Mouse (Mus musculus) hindbrain, embryonic 10.5 days (tissue): ENCODE results near the gene Tnfrsf1b. TPM values are rescaled to one million over a fixed set of nuclear protein-coding genes. Genes with fewer than 3 reads are reported as not detected.

ENCODE experiments used
- DNase-seq: peaks from one replicate; pipeline ENCODE4 v3.0.0-alpha.2; 2017; ENCODE audit warnings: low spot score
- H3K27ac ChIP-seq: fragments of 300-500 bp; sonication (generic); 2 replicates; pipeline ENCODE4 v1.5.1; 2016; ENCODE audit warnings: mild to moderate bottlenecking, moderate library complexity
- H3K27me3 ChIP-seq: fragments of 300-500 bp; sonication (generic); 2 replicates; pipeline ENCODE4 v1.6.1; 2016; ENCODE audit warnings: mild to moderate bottlenecking; ENCODE audit not compliant: poor library complexity, insufficient read depth, severe bottlenecking
- H3K36me3 ChIP-seq: fragments of 300-500 bp; sonication (generic); 2 replicates; pipeline ENCODE4 v1.6.1; 2016; ENCODE audit warnings: mild to moderate bottlenecking, moderate library complexity
- H3K4me1 ChIP-seq: fragments of 300-500 bp; sonication (generic); replicated peaks from 2 replicates; pipeline ENCODE4 v1.6.1; 2016; ENCODE audit warnings: mild to moderate bottlenecking
- H3K4me3 ChIP-seq: fragments of 300-500 bp; sonication (generic); 2 replicates; pipeline ENCODE4 v1.5.1; 2016; ENCODE audit warnings: mild to moderate bottlenecking, moderate library complexity
- H3K9me3 ChIP-seq: fragments of 300-500 bp; sonication (generic); 2 replicates; pipeline ENCODE4 v1.6.1; 2016; ENCODE audit warnings: mild to moderate bottlenecking, moderate library complexity
- WGBS: fragments of 180-500 bp; shearing (Covaris S2); methylation state at CpG from one replicate; pipeline ENCODE4 v1.1.7; 2016; 5-methylcytosine and 5-hydroxymethylcytosine counted together
- polyA plus RNA-seq: library from polyadenylated mRNA; unstranded; fragments of >200 nt; fragmentation: Nextera tagmentation; extraction: Ambion mirVana; gene quantifications from 2 replicates; pipeline ENCODE4 v1.2.1, GENCODE M21; 2016

Gene Tnfrsf1b
- polyA plus RNA-seq, 1 experiment from 2014 or later: 2.8 TPM

- no peak for DNase-seq
- 91% methylated on average over 4 of the region's 4 CpGs for WGBS
- H3K27me3 ChIP-seq: no peaks in the 10 kb centered on the region
- H3K36me3 ChIP-seq: no peaks in the 10 kb centered on the region
- H3K9me3 ChIP-seq: no peaks in the 10 kb centered on the region
- no peaks in the 10 kb centered on the region for H3K4me1 ChIP-seq
- H3K27ac ChIP-seq: no peak overlapping the region
- no peak overlapping the region for H3K4me3 ChIP-seq
Measured at GRCm38 (mm10) chr4:145224613-145225012, 22.1 kb downstream of the Tnfrsf1b start.

DNA sequence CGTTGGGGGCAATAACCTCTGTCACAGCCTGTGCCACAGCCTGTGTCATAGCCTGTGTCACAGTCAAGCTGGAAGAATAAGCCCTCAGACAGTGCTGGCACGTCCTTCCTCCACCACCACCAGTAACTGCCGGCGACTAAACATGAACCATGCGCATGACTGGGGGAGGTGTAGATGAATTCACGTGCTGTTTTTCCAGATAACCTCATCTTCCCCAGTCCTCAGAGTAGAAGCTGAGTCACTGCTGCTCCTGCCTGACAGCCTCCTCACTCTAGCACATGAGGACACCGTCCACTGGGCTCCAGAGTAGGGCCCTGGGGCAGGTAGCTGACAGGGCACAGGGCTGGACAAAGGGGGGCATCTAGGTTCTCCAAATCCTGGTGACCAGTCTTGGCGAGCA, 24.6 kb downstream of the Tnfrsf1b start:
- no peaks in the 10 kb centered on the region for H3K27me3 ChIP-seq
- no peaks in the 10 kb centered on the region for H3K36me3 ChIP-seq
- no peaks in the 10 kb centered on the region for H3K9me3 ChIP-seq
- no peak overlapping the region for H3K4me3 ChIP-seq
- no peak overlapping the region for H3K27ac ChIP-seq
- WGBS: 87% methylated on average over 8 of the region's 8 CpGs
- H3K4me1 ChIP-seq: no peaks in the 10 kb centered on the region
- DNase-seq: no peak

DNA sequence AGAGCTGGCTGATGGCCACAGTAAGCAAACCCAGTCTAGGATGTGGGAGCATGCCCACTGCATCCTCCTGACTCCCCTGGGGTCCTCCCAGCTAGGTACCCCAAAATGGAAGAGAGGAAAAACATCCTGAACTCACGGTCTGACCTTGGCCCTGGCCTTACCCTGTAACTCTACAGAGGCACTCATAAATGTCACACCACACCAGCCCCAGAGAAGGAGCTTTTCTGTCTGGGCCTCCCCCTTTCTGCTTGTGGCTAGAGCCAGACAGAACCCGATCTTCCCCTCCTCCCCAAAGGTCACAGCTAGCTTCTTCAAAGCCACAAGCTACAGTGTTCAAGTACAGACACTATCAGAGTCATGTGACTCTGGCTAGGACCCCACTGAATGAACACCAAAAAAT, 25.3 kb downstream of the Tnfrsf1b start:
- DNase-seq: no peak
- WGBS: 72% methylated on average over 2 of the region's 2 CpGs
- no peak overlapping the region for H3K27ac ChIP-seq
- no peaks in the 10 kb centered on the region for H3K36me3 ChIP-seq
- no peaks in the 10 kb centered on the region for H3K4me1 ChIP-seq
- no peaks in the 10 kb centered on the region for H3K27me3 ChIP-seq
- H3K4me3 ChIP-seq: no peak overlapping the region
- no peaks in the 10 kb centered on the region for H3K9me3 ChIP-seq

DNA sequence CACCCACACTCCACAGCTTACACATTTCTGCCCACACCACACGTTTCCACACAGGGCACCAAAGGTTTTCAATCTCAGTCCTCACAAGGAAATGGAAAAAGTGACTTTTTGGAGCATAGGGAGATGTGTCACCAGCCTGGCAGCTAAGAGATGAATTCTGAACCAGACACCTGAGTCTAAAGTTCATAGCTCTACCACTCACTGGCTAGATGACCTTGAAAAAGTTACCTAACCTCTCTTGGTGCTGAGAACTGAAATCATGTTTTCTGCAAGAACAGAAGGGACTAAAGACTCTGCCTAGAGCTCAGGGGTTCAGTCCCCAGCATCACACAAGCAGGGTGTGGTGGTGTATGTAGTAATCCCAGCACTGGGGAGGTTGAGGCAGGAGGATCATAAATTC, 26.7 kb downstream of the Tnfrsf1b start:
- H3K27me3 ChIP-seq: no peaks in the 10 kb centered on the region
- DNase-seq: no peak

DNA sequence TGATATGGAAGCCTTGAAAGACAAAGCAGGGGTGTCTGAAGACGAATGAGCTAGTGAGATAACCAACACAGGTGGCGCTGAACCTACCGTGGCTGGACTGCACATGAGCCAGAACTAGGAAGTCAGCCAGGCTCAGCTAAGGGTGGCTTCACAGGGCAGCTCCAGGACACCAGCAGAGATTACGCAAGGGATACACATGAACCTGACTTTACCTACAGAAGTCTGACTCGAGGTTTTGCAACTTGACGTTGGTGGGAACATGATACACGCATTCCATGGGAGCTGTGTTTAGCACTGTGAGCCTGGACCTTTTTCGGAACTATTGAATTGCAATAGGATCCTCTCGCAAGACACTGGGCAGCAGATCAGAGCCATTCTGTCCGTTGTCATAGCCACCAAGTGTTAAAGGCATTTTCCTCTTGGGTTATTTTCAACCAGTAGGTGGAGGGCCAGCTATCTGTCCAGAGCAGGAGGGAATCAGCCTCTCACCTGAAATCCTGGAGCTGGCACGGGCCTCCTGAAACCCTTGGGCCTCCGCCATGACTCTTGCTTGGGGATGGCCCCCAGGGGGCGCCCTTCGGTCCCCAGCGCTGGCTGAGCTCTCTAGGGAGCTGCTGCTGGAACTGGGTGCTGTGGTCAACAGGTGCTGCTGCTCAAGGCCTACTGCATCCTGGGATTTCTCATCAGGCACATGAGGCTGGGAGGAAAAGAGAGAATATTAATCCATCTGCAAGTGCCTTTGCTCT, 27.3 kb downstream of the Tnfrsf1b start:
- Histone ChIP-seq H3K9me3 (no peaks in the 10 kb centered on the region), H3K36me3 (no peaks in the 10 kb centered on the region), H3K4me3 (no peak overlapping the region), H3K27me3 (no peaks in the 10 kb centered on the region), H3K27ac (no peak overlapping the region), H3K4me1 (peaks cover 11% of the 10 kb centered on the region)
- WGBS: 69% methylated on average over 15 of the region's 15 CpGs
- DNase-seq: no peak

More for the DNA sequence above, 26.7 kb downstream of the Tnfrsf1b start:
- WGBS: 82% methylated on average over 1 of the region's 1 CpGs
- peaks cover 5% of the 10 kb centered on the region; the same call in 1 of the 2 replicates for H3K4me1 ChIP-seq
- H3K27ac ChIP-seq: no peak overlapping the region
- H3K4me3 ChIP-seq: no peak overlapping the region
- no peaks in the 10 kb centered on the region for H3K36me3 ChIP-seq
- no peaks in the 10 kb centered on the region for H3K9me3 ChIP-seq

GRCm38 (mm10) chr4:145217837-145218236, 28.8 kb downstream of the Tnfrsf1b start:
- 71% methylated on average over 5 of the region's 5 CpGs for WGBS
- Histone ChIP-seq H3K9me3 (no peaks in the 10 kb centered on the region), H3K27me3 (no peaks in the 10 kb centered on the region), H3K4me3 (no peak overlapping the region), H3K27ac (no peak overlapping the region), H3K36me3 (no peaks in the 10 kb centered on the region), H3K4me1 (peaks cover 11% of the 10 kb centered on the region)
- DNase-seq: no peak

DNA sequence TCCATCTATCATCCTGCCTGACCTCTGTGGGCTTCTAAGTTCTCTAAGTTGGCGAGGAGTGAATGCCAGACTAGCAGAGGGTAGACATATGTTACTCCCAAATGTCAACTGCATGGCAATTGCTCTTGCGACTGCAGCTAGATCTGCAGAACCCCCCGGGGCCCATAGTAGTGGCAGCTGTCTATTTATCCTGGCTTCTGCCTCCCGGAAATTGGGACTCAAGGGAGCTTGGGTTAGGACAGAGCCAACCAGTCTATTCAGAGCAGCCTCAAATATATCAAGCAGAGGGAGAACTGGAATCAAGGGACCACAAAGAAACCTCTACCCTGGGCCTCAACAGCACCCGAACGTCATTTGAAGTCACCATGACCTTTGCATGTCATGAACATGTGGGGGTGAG, 29.6 kb downstream of the Tnfrsf1b start:
- H3K4me1 ChIP-seq: peaks cover 11% of the 10 kb centered on the region
- H3K4me3 ChIP-seq: no peak overlapping the region
- WGBS: 80% methylated on average over 6 of the region's 6 CpGs
- no peaks in the 10 kb centered on the region for H3K27me3 ChIP-seq
- no peaks in the 10 kb centered on the region for H3K36me3 ChIP-seq
- H3K27ac ChIP-seq: no peak overlapping the region
- DNase-seq: no peak
- no peaks in the 10 kb centered on the region for H3K9me3 ChIP-seq

DNA sequence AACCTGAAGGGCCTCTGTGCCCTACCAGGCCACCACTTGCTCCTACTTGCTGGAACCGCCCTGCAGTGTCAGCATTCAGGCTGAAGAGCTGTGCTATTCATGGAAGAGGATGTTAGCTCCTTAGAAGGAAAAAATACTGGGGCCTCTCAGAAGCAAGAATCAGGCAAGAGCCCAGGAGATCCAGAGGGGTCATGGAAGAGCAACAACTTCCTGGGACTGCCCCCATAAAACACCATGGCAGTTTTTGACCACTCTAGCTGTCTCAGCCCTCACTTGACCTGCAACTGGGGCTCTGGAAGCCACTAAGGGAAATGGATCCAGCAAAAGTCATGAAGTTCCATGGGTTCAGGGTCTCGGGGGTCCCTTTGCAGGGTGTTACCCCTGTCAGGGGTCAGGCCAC, 31.3 kb downstream of the Tnfrsf1b start:
- H3K4me3 ChIP-seq: no peak overlapping the region
- 78% methylated on average over 2 of the region's 2 CpGs for WGBS
- H3K4me1 ChIP-seq: peaks cover 11% of the 10 kb centered on the region
- H3K36me3 ChIP-seq: no peaks in the 10 kb centered on the region
- no peak for DNase-seq
- H3K9me3 ChIP-seq: no peaks in the 10 kb centered on the region
- no peak overlapping the region for H3K27ac ChIP-seq
- no peaks in the 10 kb centered on the region for H3K27me3 ChIP-seq

DNA sequence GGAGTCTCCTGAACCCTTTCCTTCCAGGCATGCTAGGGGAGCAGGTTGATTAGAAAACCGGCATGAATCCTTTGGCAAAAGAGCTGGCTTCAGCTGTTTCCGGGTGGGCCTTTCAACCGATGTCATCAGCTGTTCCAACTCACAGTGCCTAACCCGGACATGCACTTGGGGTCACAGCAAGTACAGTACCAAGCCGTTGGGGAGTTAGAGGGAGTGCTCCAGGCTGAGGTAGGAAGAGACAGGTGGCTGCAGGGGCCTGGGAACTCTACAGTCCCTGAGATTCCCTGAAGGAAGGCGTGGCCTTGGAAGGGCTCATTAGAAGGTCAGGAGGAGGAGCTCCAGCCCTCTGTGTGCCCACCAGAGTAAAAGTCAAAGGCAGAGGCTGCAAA, 31.9 kb downstream of the Tnfrsf1b start:
- Histone ChIP-seq H3K27ac (peak overlapping the region; percentile 16; the same call in 1 of the 2 replicates), H3K4me3 (no peak overlapping the region), H3K36me3 (no peaks in the 10 kb centered on the region), H3K4me1 (peaks cover 11% of the 10 kb centered on the region), H3K27me3 (no peaks in the 10 kb centered on the region), H3K9me3 (no peaks in the 10 kb centered on the region)
- WGBS: 56% methylated on average over 6 of the region's 6 CpGs
- DNase-seq: no peak

DNA sequence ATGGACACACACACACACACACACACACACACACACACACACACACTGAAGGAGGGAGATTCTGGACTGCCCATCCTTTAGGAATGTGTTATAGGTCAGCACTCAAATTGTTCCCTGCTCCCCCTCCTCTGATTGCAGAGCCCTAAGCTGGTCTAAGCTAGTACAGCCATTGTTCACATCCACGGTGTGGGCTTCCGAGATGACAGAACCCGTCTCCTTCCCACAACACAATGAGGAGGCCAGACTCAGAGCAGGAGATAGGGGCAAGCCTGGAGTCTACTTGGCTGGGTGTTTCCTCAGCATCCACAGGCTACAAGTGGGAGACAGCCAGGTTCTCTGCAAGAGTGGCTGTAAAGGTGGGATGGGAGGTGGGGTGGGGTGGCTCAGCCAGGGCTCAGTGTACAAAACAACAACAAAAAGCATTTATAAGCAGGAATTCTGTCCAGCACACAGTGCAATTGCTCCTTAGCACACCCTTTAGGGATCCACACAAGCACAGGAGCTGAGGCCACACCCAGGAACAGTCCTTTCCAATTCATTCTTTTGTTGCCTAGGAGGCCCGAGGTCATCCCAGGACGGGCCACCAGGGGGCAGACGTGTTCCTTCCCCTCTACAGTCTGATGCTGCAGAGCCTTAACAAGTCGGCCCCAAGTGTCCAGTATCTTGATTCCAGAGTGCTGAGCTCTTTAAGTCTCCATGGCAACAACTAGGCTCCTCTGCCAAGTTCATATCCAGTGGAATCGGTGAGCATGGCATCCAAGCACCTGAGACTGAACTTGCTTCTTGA, 32.5 kb downstream of the Tnfrsf1b start:
- no peaks in the 10 kb centered on the region for H3K9me3 ChIP-seq
- H3K4me3 ChIP-seq: no peak overlapping the region
- 35% methylated on average over 8 of the region's 8 CpGs for WGBS
- no peaks in the 10 kb centered on the region for H3K36me3 ChIP-seq
- H3K27ac ChIP-seq: peak overlapping the region; percentile 51
- H3K27me3 ChIP-seq: no peaks in the 10 kb centered on the region
- peak; percentile 91 for DNase-seq
- H3K4me1 ChIP-seq: peaks cover 11% of the 10 kb centered on the region

DNA sequence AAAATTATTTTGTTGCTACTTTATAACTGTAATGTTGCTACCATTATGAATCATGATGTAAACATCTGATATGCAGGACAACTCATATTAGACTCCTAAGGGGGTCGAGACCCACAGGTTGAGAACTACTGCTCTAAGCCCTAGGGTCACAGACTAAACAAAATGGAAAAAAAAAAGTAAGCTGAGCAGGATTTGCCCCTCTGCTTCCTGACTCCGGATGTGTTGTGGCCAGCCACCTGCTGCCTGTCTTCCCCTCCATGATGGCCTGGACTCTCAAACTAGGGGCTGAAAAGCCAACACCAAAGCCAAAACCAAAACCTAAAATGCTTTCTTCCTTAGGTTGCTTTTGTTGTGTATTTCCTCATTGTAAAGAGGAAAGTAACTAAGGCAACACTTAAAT, 35.6 kb downstream of the Tnfrsf1b start:
- H3K9me3 ChIP-seq: no peaks in the 10 kb centered on the region
- no peaks in the 10 kb centered on the region for H3K27me3 ChIP-seq
- H3K4me3 ChIP-seq: no peak overlapping the region
- 77% methylated on average over 2 of the region's 2 CpGs for WGBS
- H3K27ac ChIP-seq: no peak overlapping the region
- DNase-seq: no peak
- no peaks in the 10 kb centered on the region for H3K36me3 ChIP-seq
- H3K4me1 ChIP-seq: peaks cover 11% of the 10 kb centered on the region

DNA sequence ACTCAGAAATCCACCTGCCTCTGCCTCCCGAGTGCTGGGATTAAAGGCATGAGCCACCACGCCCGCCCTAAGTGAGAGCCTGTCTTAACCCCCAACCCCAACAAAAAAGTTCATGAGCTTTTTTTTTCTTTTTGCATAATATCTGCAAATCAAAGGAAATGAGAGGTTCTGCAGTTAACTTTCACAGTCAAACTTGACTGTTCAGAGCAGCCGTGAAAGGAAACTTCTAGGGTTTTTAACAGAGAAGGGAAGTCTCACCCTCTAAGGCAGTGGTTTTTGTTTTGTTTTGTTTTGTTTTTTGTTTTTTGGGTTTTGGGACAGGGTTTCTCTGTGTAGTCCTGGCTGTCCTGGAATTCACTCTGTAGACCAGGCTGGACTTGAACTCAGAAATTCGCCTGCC, 36.1 kb downstream of the Tnfrsf1b start:
- no peak overlapping the region for H3K4me3 ChIP-seq
- peaks cover 11% of the 10 kb centered on the region for H3K4me1 ChIP-seq
- H3K27me3 ChIP-seq: no peaks in the 10 kb centered on the region
- 91% methylated on average over 5 of the region's 5 CpGs for WGBS
- no peak overlapping the region for H3K27ac ChIP-seq
- no peaks in the 10 kb centered on the region for H3K9me3 ChIP-seq
- no peak for DNase-seq
- no peaks in the 10 kb centered on the region for H3K36me3 ChIP-seq

DNA sequence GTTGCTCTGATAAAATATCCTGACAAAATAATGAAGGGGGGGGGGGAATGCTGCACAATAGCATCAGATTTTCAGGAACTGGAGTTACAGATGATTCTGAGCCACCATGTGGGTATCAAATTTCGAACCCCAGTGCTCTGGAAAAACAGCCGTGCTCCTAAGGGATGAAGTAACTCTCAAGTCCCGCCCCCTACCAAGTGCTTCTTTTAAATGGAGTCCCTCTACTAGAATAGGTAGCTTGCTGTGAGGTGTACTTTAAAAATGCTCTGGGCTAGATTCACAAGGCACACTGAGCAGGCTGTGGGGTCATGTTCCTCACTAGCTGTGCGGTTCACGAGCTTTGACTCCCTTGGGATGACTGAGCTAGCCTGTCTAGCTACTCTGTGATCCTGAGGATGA, 37.0 kb downstream of the Tnfrsf1b start:
- no peaks in the 10 kb centered on the region for H3K27me3 ChIP-seq
- DNase-seq: no peak
- no peaks in the 10 kb centered on the region for H3K36me3 ChIP-seq
- H3K9me3 ChIP-seq: no peaks in the 10 kb centered on the region
- H3K27ac ChIP-seq: no peak overlapping the region
- no peak overlapping the region for H3K4me3 ChIP-seq
- WGBS: 26% methylated on average over 5 of the region's 5 CpGs
- H3K4me1 ChIP-seq: peaks cover 2% of the 10 kb centered on the region
